Mouse (Mus musculus) neural tube, embryonic 15.5 days (tissue): ENCODE measurements around the gene Gnb1. TPM values are rescaled to one million over a fixed set of nuclear protein-coding genes. Genes with fewer than 3 reads are reported as not detected.

Experiments
- ATAC-seq: fragments of 200-750 bp; cut with Nextera tagmentation; 2 replicates; pipeline ENCODE4 v1.8.0; 2017; ENCODE audit warnings: mild to moderate bottlenecking, moderate TSS enrichment, moderate library complexity; ENCODE audit not compliant: low FRiP score
- H3K27ac ChIP-seq: fragments of 300-500 bp; sonication (generic); replicated peaks from 2 replicates; pipeline ENCODE4 v1.5.1; 2015; ENCODE audit warnings: mild to moderate bottlenecking, inconsistent platforms
- H3K27me3 ChIP-seq: fragments of 300-500 bp; sonication (generic); replicated peaks from 2 replicates; pipeline ENCODE4 v1.6.1; 2015; ENCODE audit warnings: inconsistent platforms
- H3K36me3 ChIP-seq: fragments of 300-500 bp; sonication (generic); 2 replicates; pipeline ENCODE4 v1.6.1; 2015; ENCODE audit warnings: inconsistent platforms
- H3K4me1 ChIP-seq: fragments of 300-500 bp; sonication (generic); 2 replicates; pipeline ENCODE4 v1.6.1; 2015; ENCODE audit warnings: inconsistent platforms
- H3K4me2 ChIP-seq: fragments of 300-500 bp; sonication (generic); 2 replicates; pipeline ENCODE4 v1.6.1; 2015; ENCODE audit warnings: inconsistent platforms, mild to moderate bottlenecking, moderate library complexity
- H3K4me3 ChIP-seq: fragments of 300-500 bp; sonication (generic); replicated peaks from 2 replicates; pipeline ENCODE4 v1.5.1; 2015; ENCODE audit warnings: mild to moderate bottlenecking, inconsistent platforms
- H3K9ac ChIP-seq: fragments of 300-500 bp; sonication (generic); replicated peaks from 2 replicates; pipeline ENCODE4 v1.6.1; 2015; ENCODE audit warnings: mild to moderate bottlenecking, inconsistent platforms
- H3K9me3 ChIP-seq: fragments of 300-500 bp; sonication (generic); replicated peaks from 2 replicates; pipeline ENCODE4 v1.6.1; 2016; ENCODE audit warnings: inconsistent platforms
- WGBS: fragments of 180-500 bp; shearing (Covaris S2); methylation state at CpG from one replicate; pipeline ENCODE4 v1.1.7; 2015; ENCODE audit warnings: mixed read lengths; 5-methylcytosine and 5-hydroxymethylcytosine counted together
- polyA plus RNA-seq: library from polyadenylated mRNA; unstranded; fragments of >200 nt; fragmentation: Nextera tagmentation; extraction: Ambion mirVana; gene quantifications from 2 replicates; pipeline ENCODE4 v1.2.1, GENCODE M21; 2015

Gene Gnb1
- polyA plus RNA-seq, 1 experiment from 2014 or later: 1,003 TPM

DNA sequence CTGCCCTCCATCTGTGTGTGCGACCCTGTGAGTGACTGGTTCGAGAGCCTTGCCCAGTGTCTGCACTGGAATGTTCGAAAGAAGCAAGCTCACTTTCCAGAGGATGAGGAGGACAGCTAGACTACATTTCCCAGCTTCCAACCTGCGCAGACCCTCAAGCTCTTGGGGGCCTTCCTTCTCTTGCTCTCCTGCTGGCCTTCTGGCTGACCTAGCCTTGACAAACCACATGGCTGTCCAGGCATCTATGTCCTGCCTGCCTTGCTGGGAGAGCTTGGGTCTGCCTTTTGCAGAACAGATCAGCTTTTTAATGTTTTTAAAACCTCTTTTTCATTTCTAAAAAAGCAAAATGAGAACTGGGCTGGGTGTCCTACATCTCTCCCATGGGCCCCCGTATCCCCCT is 98.2 kb downstream of the Gnb1 start:
- peaks cover 70% of the 10 kb centered on the region for H3K36me3 ChIP-seq
- H3K27ac ChIP-seq: no peak overlapping the region
- H3K4me1 ChIP-seq: no peaks in the 10 kb centered on the region
- no peak overlapping the region for H3K4me3 ChIP-seq
- 90% methylated on average over 5 of the region's 5 CpGs for WGBS
- no peak for ATAC-seq
- H3K27me3 ChIP-seq: no peaks in the 10 kb centered on the region
- H3K4me2 ChIP-seq: no peak overlapping the region
- H3K9ac ChIP-seq: no peak overlapping the region
- H3K9me3 ChIP-seq: no peaks in the 10 kb centered on the region

DNA sequence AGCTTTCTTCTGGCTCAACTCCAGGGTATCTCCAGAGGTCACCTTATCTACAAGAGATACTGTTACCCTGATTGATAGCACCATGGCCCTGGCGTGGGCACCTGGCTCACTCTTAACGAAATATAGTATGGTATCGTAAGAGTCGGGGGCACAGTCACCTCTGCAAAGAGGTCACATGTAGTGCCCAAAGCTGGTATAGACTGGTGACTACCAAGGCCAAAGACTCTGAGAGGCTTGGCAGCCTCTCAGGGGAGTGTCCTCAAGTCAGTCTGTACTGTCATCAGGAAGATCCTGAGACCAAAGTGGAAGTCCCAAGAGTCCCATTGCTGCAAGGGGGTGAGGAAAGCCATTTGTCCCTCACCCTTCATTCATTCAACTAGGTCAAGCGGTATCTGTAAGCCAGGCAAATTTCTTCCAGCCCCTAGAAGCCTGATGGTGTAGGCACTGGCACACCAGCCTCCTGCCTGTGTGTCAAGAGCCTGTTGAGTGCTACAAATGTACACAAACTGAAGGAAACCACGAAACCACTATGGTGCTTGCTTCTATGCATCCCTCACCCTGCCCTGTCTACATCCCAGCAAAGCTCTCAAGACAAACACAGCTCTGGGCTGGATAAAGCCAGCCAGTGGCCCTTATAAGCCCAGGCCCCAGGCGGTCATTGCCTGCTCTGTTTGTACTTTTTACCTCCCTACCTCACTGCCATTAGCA is 100.0 kb downstream of the Gnb1 start:
- 93% methylated on average over 7 of the region's 7 CpGs for WGBS
- Histone ChIP-seq H3K4me3 (no peak overlapping the region), H3K9me3 (no peaks in the 10 kb centered on the region), H3K27me3 (no peaks in the 10 kb centered on the region), H3K36me3 (peaks cover 52% of the 10 kb centered on the region), H3K9ac (no peak overlapping the region), H3K4me2 (no peak overlapping the region), H3K4me1 (no peaks in the 10 kb centered on the region), H3K27ac (no peak overlapping the region)
- no peak for ATAC-seq

DNA sequence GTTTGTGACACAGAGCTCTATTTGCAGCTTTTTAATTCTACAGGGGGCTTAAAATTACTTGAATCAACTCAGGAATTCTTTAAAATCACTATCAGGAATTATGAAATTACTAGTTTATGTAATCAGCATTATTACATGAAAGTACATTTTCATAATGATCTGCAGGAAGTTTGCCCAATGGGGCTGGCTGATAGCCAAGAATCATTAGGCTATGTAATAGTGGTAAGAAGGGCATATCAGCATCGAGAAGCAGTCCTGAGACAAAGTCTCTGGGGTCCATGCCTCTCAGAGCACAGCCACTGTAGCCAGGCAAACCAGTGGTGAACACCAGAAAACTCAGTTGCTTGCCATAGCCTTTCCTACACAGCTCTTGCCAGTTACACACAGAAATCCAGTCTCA is 102.6 kb downstream of the Gnb1 start:
- no peaks in the 10 kb centered on the region for H3K27me3 ChIP-seq
- H3K36me3 ChIP-seq: peaks cover 26% of the 10 kb centered on the region
- no peak for ATAC-seq
- WGBS: 46% methylated on average over 1 of the region's 1 CpGs
- H3K4me3 ChIP-seq: no peak overlapping the region
- H3K27ac ChIP-seq: no peak overlapping the region
- H3K9ac ChIP-seq: no peak overlapping the region
- H3K9me3 ChIP-seq: no peaks in the 10 kb centered on the region
- no peaks in the 10 kb centered on the region for H3K4me1 ChIP-seq
- no peak overlapping the region for H3K4me2 ChIP-seq

DNA sequence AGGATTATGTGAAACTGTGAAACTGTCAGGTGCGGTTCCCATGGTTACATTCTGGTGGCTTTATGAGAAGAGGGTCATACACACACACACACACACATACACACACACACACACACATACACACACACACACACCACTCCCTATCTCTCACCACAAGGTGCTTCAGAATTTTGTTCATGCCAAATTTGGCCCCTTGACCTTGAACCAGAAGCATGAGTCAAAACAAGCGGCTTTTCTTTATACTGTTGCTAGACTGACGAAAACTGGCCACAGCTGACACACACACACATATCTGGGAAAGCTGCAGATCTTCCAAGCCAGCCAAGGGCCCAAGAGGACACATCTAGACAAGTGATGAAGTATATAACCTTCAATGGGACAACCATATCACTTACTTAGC is 104.6 kb downstream of the Gnb1 start:
- H3K27ac ChIP-seq: no peak overlapping the region
- H3K36me3 ChIP-seq: 0 out of 2 replicates have a peak, but pooled peaks cover 7% of the 10 kb centered on the region
- H3K4me1 ChIP-seq: peaks cover 5% of the 10 kb centered on the region; the same call in 1 of the 2 replicates
- no peaks in the 10 kb centered on the region for H3K27me3 ChIP-seq
- ATAC-seq: no peak
- 96% methylated on average over 3 of the region's 3 CpGs for WGBS
- no peak overlapping the region for H3K4me3 ChIP-seq
- H3K9me3 ChIP-seq: no peaks in the 10 kb centered on the region
- no peak overlapping the region for H3K4me2 ChIP-seq
- no peak overlapping the region for H3K9ac ChIP-seq

DNA sequence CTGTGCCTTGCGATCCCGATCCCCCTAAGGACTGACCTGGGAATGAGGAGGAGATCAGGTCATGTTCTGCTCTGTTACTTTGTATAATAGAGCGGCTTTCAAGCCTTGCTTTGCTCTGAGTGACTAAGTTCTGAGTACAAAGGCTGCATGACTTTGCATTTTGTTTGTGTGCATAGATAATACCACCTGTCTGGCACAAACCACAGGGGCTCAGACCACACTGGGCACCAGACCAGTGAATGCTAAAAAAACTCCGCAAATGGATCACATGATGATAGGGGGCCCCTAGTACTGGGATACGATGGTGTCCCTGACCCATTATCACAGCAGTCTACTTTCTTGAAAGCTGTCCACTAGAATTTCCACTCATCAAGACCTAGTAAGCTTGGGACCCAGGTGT is 105.4 kb downstream of the Gnb1 start:
- no peak overlapping the region for H3K9ac ChIP-seq
- H3K9me3 ChIP-seq: no peaks in the 10 kb centered on the region
- no peak overlapping the region for H3K4me3 ChIP-seq
- WGBS: 84% methylated on average over 5 of the region's 5 CpGs
- H3K36me3 ChIP-seq: no peaks in the 10 kb centered on the region
- no peak overlapping the region for H3K27ac ChIP-seq
- peaks cover 5% of the 10 kb centered on the region; the same call in 1 of the 2 replicates for H3K4me1 ChIP-seq
- no peak for ATAC-seq
- H3K27me3 ChIP-seq: no peaks in the 10 kb centered on the region
- H3K4me2 ChIP-seq: no peak overlapping the region

DNA sequence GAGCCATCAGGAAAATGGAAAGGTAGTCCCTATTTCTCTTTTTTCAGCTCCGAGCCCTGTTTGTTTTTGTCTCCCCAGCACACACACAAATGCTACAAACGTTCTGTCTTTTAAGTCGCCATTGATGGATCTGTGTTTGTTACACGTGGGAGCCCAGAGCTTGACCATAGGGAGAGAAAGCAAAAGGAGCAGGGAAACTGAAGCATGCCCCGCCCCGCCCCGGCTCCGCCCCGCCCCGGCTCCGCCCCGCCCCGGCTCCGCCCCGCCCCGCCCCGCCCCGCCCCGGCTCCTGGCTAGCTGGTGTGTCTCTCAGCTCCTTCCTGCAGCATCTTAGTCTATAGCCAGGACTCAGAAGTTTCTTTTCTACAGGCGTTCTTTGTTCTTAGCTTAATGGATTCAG is 107.4 kb downstream of the Gnb1 start:
- Histone ChIP-seq H3K4me2 (no peak overlapping the region), H3K9ac (no peak overlapping the region), H3K27ac (no peak overlapping the region), H3K9me3 (no peaks in the 10 kb centered on the region), H3K4me3 (no peak overlapping the region), H3K27me3 (no peaks in the 10 kb centered on the region), H3K4me1 (peaks cover 22% of the 10 kb centered on the region), H3K36me3 (no peaks in the 10 kb centered on the region)
- ATAC-seq: no peak
- 23% methylated on average over 20 of the region's 20 CpGs for WGBS

DNA sequence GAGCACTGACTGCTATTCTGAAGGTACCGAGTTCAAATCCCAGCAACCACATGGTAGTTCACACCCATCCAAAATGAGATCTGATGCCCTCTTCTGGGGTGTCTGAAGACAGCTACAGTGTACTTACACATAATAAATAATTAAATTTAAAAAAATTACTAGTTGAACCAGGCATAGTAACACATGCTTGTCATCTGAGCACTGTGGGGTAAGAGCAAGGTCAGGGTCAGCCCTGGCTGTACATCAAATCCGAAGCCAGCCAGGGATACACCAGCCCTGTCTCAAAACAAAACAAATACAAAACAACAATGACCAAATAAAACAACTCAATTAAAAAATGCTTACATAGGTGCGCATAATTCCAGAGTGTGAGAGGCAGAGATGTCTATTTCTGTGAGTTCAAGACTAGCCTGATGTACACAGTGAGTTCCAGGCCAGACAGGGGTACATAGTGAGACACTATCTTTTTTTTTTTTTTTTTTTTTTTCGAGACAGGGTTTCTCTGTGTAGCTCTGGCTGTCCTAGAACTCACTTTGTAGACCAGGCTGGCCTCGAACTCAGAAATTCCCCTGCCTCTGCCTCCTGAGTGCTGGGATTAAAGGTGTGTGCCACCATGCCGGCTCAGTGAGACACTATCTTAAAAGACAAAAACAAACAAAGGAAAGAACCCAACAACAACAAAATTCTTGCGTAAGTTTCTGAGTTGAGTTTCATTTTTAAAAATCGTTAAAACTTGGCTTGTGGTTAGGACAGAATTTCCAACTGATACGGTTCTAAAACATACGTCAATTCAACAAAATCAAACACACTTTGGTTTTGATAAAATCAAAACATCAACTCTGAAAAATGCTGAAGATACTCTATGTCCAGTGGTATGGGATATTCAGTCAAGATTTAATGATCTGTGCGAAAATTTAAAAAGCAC is 109.0 kb downstream of the Gnb1 start:
- 86% methylated on average over 11 of the region's 11 CpGs for WGBS
- Histone ChIP-seq H3K9me3 (no peaks in the 10 kb centered on the region), H3K27ac (peak overlapping the region; percentile 97), H3K27me3 (no peaks in the 10 kb centered on the region), H3K4me1 (peaks cover 26% of the 10 kb centered on the region), H3K4me2 (peak overlapping the region; percentile 85), H3K9ac (peak overlapping the region; percentile 56), H3K4me3 (peak overlapping the region; percentile 99), H3K36me3 (peaks cover 4% of the 10 kb centered on the region)
- ATAC-seq: no peak

DNA sequence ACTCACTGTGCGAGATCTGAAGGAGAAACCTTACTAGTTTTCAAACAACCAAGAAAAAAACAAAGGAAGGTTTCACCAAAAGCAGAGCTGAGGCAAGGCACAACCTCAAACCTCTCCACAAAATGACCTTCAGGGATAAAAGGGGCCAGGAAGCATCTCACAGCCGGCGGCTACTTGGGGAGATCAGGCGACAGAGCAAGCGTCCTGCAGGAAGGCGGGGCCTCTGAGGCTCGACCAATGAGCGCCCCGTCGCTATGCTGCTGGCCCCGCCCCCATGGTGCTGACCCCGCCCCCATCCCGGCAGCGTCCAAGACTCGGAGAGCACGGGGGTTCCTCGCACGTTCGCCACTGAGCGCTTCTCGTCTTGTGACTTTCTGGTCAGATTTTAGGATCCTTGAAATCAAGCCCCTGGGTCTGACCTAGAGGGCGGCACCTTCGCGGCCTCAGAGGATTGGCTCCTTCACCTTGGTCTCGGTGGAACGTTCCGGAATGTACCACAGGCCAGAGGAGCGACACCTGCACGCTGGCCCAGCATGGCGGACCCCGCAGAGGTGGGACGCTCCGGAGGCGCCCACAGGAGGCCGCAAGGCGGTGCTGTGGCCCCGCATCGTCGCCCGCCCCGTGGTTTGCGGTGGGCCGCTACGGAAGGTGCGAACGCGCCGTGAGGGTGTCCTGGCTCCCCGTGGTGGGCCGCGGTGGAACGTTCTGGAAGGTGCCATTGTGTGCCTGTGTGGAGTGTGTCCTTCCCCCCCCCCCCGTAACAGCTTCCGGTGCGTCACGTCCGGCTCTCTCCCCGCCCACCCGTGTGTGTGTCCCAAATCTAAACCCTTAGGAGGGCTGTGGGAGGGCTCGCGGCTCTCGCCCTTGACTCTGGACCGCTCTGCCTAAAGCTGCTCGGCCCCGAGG is 110.2 kb downstream of the Gnb1 start, which contains the start of gene Slc35e2:
Gene Slc35e2, plus strand, starts transcription at position 326 of the 906 bp plus-strand sequence.
- Histone ChIP-seq H3K4me3 (peak within 1 kb of the TSS; percentile 99), H3K4me1 (peaks cover 26% of the 10 kb centered on the region), H3K4me2 (peak within 1 kb of the TSS; percentile 85), H3K9me3 (no peaks in the 10 kb centered on the region), H3K36me3 (peaks cover 4% of the 10 kb centered on the region), H3K27me3 (no peaks in the 10 kb centered on the region), H3K27ac (peak within 1 kb of the TSS; percentile 97), H3K9ac (peak within 1 kb of the TSS; percentile 97)
- ATAC-seq: peak; percentile 96
- under 1% methylated on average over 65 of the region's 65 CpGs for WGBS

DNA sequence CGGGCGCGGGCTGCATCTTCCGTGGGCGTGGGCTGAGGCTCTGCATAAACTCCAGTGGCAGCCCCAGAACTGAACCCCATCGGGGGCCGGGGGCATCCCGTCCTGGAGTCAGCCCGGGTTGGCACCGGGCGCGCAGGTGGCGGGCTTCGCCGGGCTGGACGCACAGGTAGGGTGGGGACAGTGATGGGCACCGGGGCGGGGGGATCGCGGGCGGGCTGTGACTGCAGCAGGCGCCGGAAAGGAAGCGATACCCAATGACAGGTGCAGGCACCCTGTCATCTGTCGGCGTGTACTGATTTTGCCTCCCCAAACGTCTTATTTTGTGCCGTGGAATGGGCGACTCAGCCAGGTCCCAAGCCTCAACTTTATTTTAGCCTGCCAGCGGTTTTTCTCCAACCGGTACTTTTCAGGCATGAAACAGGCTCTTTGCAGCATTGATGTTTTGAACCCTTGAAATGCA is 110.9 kb downstream of the Gnb1 start:
- Histone ChIP-seq H3K4me3 (peak overlapping the region; percentile 99), H3K4me1 (peaks cover 26% of the 10 kb centered on the region), H3K9ac (peak overlapping the region; percentile 97), H3K4me2 (peak overlapping the region; percentile 85), H3K36me3 (peaks cover 4% of the 10 kb centered on the region), H3K9me3 (no peaks in the 10 kb centered on the region), H3K27me3 (no peaks in the 10 kb centered on the region), H3K27ac (peak overlapping the region; percentile 97)
- 3% methylated on average over 31 of the region's 31 CpGs for WGBS
- ATAC-seq: peak; percentile 48

DNA sequence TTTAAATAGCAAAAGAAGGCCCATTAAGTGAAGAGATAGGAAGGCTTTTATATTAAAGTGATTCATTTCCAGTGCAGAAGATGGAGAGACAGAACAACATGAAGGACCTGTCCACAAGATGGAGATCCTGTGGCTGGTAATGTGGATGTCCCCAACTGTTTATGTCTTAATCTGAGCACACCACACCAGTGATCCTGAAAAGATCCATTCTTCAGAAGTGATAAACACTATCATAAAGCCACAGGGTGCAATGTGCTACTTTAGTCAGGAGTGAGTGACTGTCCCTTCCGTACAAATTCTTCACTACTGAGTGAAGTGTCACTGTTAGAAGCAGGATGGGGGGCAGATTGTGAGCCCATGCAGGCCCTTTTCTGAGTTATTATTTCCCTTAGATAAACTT is 111.6 kb downstream of the Gnb1 start:
- Histone ChIP-seq H3K9me3 (no peaks in the 10 kb centered on the region), H3K27ac (no peak overlapping the region), H3K27me3 (no peaks in the 10 kb centered on the region), H3K4me3 (peak overlapping the region; percentile 99), H3K9ac (peak overlapping the region; percentile 97), H3K4me2 (peak overlapping the region; percentile 85), H3K4me1 (peaks cover 26% of the 10 kb centered on the region), H3K36me3 (peaks cover 4% of the 10 kb centered on the region)
- no peak for ATAC-seq
- 71% methylated on average over 1 of the region's 1 CpGs for WGBS

DNA sequence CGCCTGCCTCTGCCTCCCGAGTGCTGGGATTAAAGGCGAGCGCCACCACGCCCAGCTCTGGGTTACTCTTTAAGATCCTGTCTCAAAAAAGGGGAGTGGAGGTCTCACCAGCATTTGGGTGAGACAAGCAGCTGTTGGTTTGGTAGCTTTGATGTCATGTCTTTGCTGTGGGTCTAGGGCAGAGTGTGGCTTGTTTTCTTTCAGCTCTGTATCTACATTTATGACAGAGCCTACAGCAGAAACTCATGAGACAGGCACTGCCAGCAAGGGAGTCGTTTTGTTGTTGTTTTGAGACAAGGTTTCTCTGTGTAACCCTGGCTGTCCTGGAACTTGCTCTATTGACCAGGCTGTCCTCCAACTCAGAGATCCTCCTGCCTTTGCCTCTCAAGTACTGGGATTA is 112.6 kb downstream of the Gnb1 start:
- no peak overlapping the region for H3K27ac ChIP-seq
- peaks cover 4% of the 10 kb centered on the region for H3K36me3 ChIP-seq
- 97% methylated on average over 6 of the region's 6 CpGs for WGBS
- peaks cover 26% of the 10 kb centered on the region for H3K4me1 ChIP-seq
- H3K4me3 ChIP-seq: no peak overlapping the region
- H3K4me2 ChIP-seq: no peak overlapping the region
- no peaks in the 10 kb centered on the region for H3K27me3 ChIP-seq
- no peak overlapping the region for H3K9ac ChIP-seq
- no peaks in the 10 kb centered on the region for H3K9me3 ChIP-seq
- ATAC-seq: no peak
